Mouse (Mus musculus) testis, adult 2 months (tissue): Measurements from ENCODE around the gene Plekhg1.

Experiments
- CTCF ChIP-seq: fragments of 200-500 bp; IDR thresholded peaks from 2 replicates; pipeline ENCODE4 v1.5.1; 2012; ENCODE audit warnings: low read depth, mild to moderate bottlenecking, inconsistent platforms, low read length, moderate library complexity; ENCODE audit not compliant: control insufficient read depth, insufficient read depth, insufficient replicate concordance
- POLR2A ChIP-seq: fragments of 200-500 bp; IDR thresholded peaks from 2 replicates; pipeline ENCODE4 v1.6.1; 2012; ENCODE audit warnings: low read depth, mild to moderate bottlenecking, inconsistent platforms, low read length, moderate library complexity; ENCODE audit not compliant: control insufficient read depth

DNA sequence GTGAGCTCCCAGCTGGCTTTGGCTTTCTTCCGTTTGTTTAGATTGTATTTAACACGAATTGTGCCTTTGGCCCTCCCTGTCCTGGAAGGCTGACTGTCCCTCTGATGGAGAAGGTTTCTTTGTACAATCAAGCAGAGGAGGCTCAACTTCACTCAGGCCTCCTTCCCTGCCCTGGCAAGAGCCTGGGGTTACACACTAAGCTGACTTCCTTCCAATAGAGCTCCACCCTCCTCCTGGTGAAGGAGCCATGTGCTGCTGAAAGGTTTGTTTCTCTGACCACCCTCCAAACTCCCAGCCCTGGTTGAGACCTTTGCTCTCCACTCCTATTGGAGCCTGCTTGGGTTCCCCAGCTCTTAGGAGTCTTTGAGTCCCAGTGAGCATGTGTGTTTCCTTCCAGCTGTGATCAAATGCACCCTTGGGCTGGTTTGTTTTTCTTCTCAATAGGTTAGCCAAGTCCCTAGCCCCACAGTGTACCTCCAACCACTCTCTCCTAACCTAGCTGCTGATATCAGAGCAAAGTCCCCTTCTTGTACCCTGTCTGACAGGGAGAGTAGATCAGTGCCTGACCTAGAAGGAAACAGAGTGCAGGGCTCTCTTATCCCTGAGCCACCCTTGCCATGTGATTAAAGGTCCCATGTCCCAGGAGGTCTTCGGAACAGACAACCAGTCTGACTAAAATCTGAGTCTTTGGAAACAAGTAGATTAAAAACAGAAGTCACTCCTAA, 6.8 kb downstream of the Plekhg1 start:
- TF ChIP-seq CTCF = no peak
- TF ChIP-seq POLR2A = no peak
